Mouse (Mus musculus): Measurements from ENCODE around the gene Chst12. TPM values are rescaled to one million over a fixed set of nuclear protein-coding genes. Genes with fewer than 3 reads are reported as not detected.

The Chst12 gene
- polyA plus RNA-seq, 1 experiment from 2014 or later = 22.6 TPM

GRCm38 (mm10) chr5:140542811-140543575 is 37.6 kb downstream of the Chst12 start:
- WGBS = 71% methylated on average over 9 of the region's 9 CpGs
- H3K4me1 ChIP-seq (ENCODE audit: control insufficient read depth, insufficient read depth, low read length) = no peaks in the 10 kb centered on the region
- H3K27me3 ChIP-seq (ENCODE audit: control insufficient read depth, insufficient read depth, low read length) = no peaks in the 10 kb centered on the region
- no peaks in the 10 kb centered on the region for H3K36me3 ChIP-seq (ENCODE audit: control insufficient read depth, insufficient read depth, low read length)
- H3K9me3 ChIP-seq (replicated peaks; ENCODE audit: control insufficient read depth, low read length) = no peaks in the 10 kb centered on the region
- no peak overlapping the region for H3K4me3 ChIP-seq (replicated peaks; ENCODE audit: low read length)
- H3K4me2 ChIP-seq (ENCODE audit: low read depth, low read length) = no peak overlapping the region
- no peak for ATAC-seq (ENCODE audit: insufficient read depth, low FRiP score)
- no peak overlapping the region for H3K9ac ChIP-seq (ENCODE audit: low read length)
- no peak overlapping the region for H3K27ac ChIP-seq (ENCODE audit: low read length)

GRCm38 (mm10) chr5:140545651-140546050 is 40.3 kb downstream of the Chst12 start:
- Histone ChIP-seq H3K4me3 (replicated peaks; ENCODE audit: low read length) (no peak overlapping the region), H3K27ac (ENCODE audit: low read length) (no peak overlapping the region), H3K9ac (ENCODE audit: low read length) (no peak overlapping the region), H3K27me3 (ENCODE audit: control insufficient read depth, insufficient read depth, low read length) (no peaks in the 10 kb centered on the region), H3K4me2 (ENCODE audit: low read depth, low read length) (no peak overlapping the region), H3K9me3 (replicated peaks; ENCODE audit: control insufficient read depth, low read length) (no peaks in the 10 kb centered on the region), H3K4me1 (ENCODE audit: control insufficient read depth, insufficient read depth, low read length) (no peaks in the 10 kb centered on the region), H3K36me3 (ENCODE audit: control insufficient read depth, insufficient read depth, low read length) (no peaks in the 10 kb centered on the region)
- ATAC-seq (ENCODE audit: insufficient read depth, low FRiP score) = no peak
- WGBS = 47% methylated on average over 6 of the region's 6 CpGs

GRCm38 (mm10) chr5:140546332-140546731 is 41.0 kb downstream of the Chst12 start:
- WGBS = 82% methylated on average over 19 of the region's 19 CpGs
- no peaks in the 10 kb centered on the region for H3K27me3 ChIP-seq (ENCODE audit: control insufficient read depth, insufficient read depth, low read length)
- H3K4me1 ChIP-seq (ENCODE audit: control insufficient read depth, insufficient read depth, low read length) = no peaks in the 10 kb centered on the region
- H3K4me2 ChIP-seq (ENCODE audit: low read depth, low read length) = no peak overlapping the region
- H3K4me3 ChIP-seq (replicated peaks; ENCODE audit: low read length) = no peak overlapping the region
- no peak overlapping the region for H3K9ac ChIP-seq (ENCODE audit: low read length)
- H3K27ac ChIP-seq (ENCODE audit: low read length) = no peak overlapping the region
- no peak for ATAC-seq (ENCODE audit: insufficient read depth, low FRiP score)
- H3K9me3 ChIP-seq (replicated peaks; ENCODE audit: control insufficient read depth, low read length) = no peaks in the 10 kb centered on the region
- H3K36me3 ChIP-seq (ENCODE audit: control insufficient read depth, insufficient read depth, low read length) = no peaks in the 10 kb centered on the region

GRCm38 (mm10) chr5:140549306-140550047 is 44.1 kb downstream of the Chst12 start:
- Histone ChIP-seq H3K4me2 (ENCODE audit: low read depth, low read length) (no peak overlapping the region), H3K36me3 (ENCODE audit: control insufficient read depth, insufficient read depth, low read length) (no peaks in the 10 kb centered on the region), H3K27ac (ENCODE audit: low read length) (no peak overlapping the region), H3K9me3 (replicated peaks; ENCODE audit: control insufficient read depth, low read length) (no peaks in the 10 kb centered on the region), H3K9ac (ENCODE audit: low read length) (no peak overlapping the region), H3K27me3 (ENCODE audit: control insufficient read depth, insufficient read depth, low read length) (no peaks in the 10 kb centered on the region), H3K4me3 (replicated peaks; ENCODE audit: low read length) (no peak overlapping the region), H3K4me1 (ENCODE audit: control insufficient read depth, insufficient read depth, low read length) (no peaks in the 10 kb centered on the region)
- 42% methylated on average over 17 of the region's 17 CpGs for WGBS
- no peak for ATAC-seq (ENCODE audit: insufficient read depth, low FRiP score)

- Histone ChIP-seq H3K27ac (ENCODE audit: low read length) (no peak overlapping the region), H3K4me3 (replicated peaks; ENCODE audit: low read length) (no peak overlapping the region), H3K27me3 (ENCODE audit: control insufficient read depth, insufficient read depth, low read length) (no peaks in the 10 kb centered on the region), H3K36me3 (ENCODE audit: control insufficient read depth, insufficient read depth, low read length) (no peaks in the 10 kb centered on the region), H3K4me2 (ENCODE audit: low read depth, low read length) (no peak overlapping the region), H3K9me3 (replicated peaks; ENCODE audit: control insufficient read depth, low read length) (no peaks in the 10 kb centered on the region), H3K4me1 (ENCODE audit: control insufficient read depth, insufficient read depth, low read length) (no peaks in the 10 kb centered on the region), H3K9ac (ENCODE audit: low read length) (no peak overlapping the region)
- WGBS = 78% methylated on average over 7 of the region's 7 CpGs
- no peak; the same call in 1 of the 2 replicates for ATAC-seq (ENCODE audit: insufficient read depth, low FRiP score)
Observed at GRCm38 (mm10) chr5:140553719-140554118, 48.4 kb downstream of the Chst12 start.

GRCm38 (mm10) chr5:140556859-140557258 is 51.5 kb downstream of the Chst12 start:
- no peaks in the 10 kb centered on the region for H3K27me3 ChIP-seq (ENCODE audit: control insufficient read depth, insufficient read depth, low read length)
- H3K4me1 ChIP-seq (ENCODE audit: control insufficient read depth, insufficient read depth, low read length) = no peaks in the 10 kb centered on the region
- H3K36me3 ChIP-seq (ENCODE audit: control insufficient read depth, insufficient read depth, low read length) = no peaks in the 10 kb centered on the region
- no peaks in the 10 kb centered on the region for H3K9me3 ChIP-seq (replicated peaks; ENCODE audit: control insufficient read depth, low read length)
- WGBS = 63% methylated on average over 3 of the region's 3 CpGs
- H3K4me3 ChIP-seq (replicated peaks; ENCODE audit: low read length) = no peak overlapping the region
- H3K27ac ChIP-seq (ENCODE audit: low read length) = no peak overlapping the region
- no peak overlapping the region for H3K4me2 ChIP-seq (ENCODE audit: low read depth, low read length)
- ATAC-seq (ENCODE audit: insufficient read depth, low FRiP score) = peak; percentile 53; the same call in 1 of the 2 replicates
- H3K9ac ChIP-seq (ENCODE audit: low read length) = no peak overlapping the region

GRCm38 (mm10) chr5:140562601-140563000 is 57.3 kb downstream of the Chst12 start:
- 73% methylated on average over 9 of the region's 9 CpGs for WGBS
- Histone ChIP-seq H3K27ac (ENCODE audit: low read length) (no peak overlapping the region), H3K4me2 (ENCODE audit: low read depth, low read length) (no peak overlapping the region), H3K27me3 (ENCODE audit: control insufficient read depth, insufficient read depth, low read length) (no peaks in the 10 kb centered on the region), H3K4me3 (replicated peaks; ENCODE audit: low read length) (no peak overlapping the region), H3K9ac (ENCODE audit: low read length) (no peak overlapping the region), H3K4me1 (ENCODE audit: control insufficient read depth, insufficient read depth, low read length) (peaks cover 27% of the 10 kb centered on the region), H3K9me3 (replicated peaks; ENCODE audit: control insufficient read depth, low read length) (no peaks in the 10 kb centered on the region), H3K36me3 (ENCODE audit: control insufficient read depth, insufficient read depth, low read length) (no peaks in the 10 kb centered on the region)
- no peak for ATAC-seq (ENCODE audit: insufficient read depth, low FRiP score)

GRCm38 (mm10) chr5:140564896-140565295 is 59.5 kb downstream of the Chst12 start, which contains the start of gene Grifin:
Gene Grifin (minus strand): TSS chr5:140565071.
- Histone ChIP-seq H3K4me3 (replicated peaks; ENCODE audit: low read length) (no peak within 1 kb of the TSS), H3K27ac (ENCODE audit: low read length) (peak within 1 kb of the TSS; percentile 74), H3K4me2 (ENCODE audit: low read depth, low read length) (no peak within 1 kb of the TSS), H3K9ac (ENCODE audit: low read length) (peak within 1 kb of the TSS; percentile 38), H3K27me3 (ENCODE audit: control insufficient read depth, insufficient read depth, low read length) (no peaks in the 10 kb centered on the region), H3K9me3 (replicated peaks; ENCODE audit: control insufficient read depth, low read length) (no peaks in the 10 kb centered on the region), H3K4me1 (ENCODE audit: control insufficient read depth, insufficient read depth, low read length) (peaks cover 36% of the 10 kb centered on the region), H3K36me3 (ENCODE audit: control insufficient read depth, insufficient read depth, low read length) (no peaks in the 10 kb centered on the region)
- ATAC-seq (ENCODE audit: insufficient read depth, low FRiP score) = no peak; the same call in 1 of the 2 replicates
- WGBS = 72% methylated on average over 4 of the region's 4 CpGs

GRCm38 (mm10) chr5:140565451-140565850 is 60.1 kb downstream of the Chst12 start:
- peak; percentile 87 for ATAC-seq (ENCODE audit: insufficient read depth, low FRiP score)
- peak overlapping the region; percentile 38; the same call in 1 of the 2 replicates for H3K9ac ChIP-seq (ENCODE audit: low read length)
- H3K4me3 ChIP-seq (replicated peaks; ENCODE audit: low read length) = no peak overlapping the region
- H3K9me3 ChIP-seq (replicated peaks; ENCODE audit: control insufficient read depth, low read length) = no peaks in the 10 kb centered on the region
- H3K27ac ChIP-seq (ENCODE audit: low read length) = peak overlapping the region; percentile 74; the same call in 1 of the 2 replicates
- H3K4me2 ChIP-seq (ENCODE audit: low read depth, low read length) = no peak overlapping the region
- 19% methylated on average over 5 of the region's 5 CpGs for whole genome bisulfite sequencing
- peaks cover 36% of the 10 kb centered on the region for H3K4me1 ChIP-seq (ENCODE audit: control insufficient read depth, insufficient read depth, low read length)
- no peaks in the 10 kb centered on the region for H3K36me3 ChIP-seq (ENCODE audit: control insufficient read depth, insufficient read depth, low read length)
- H3K27me3 ChIP-seq (ENCODE audit: control insufficient read depth, insufficient read depth, low read length) = no peaks in the 10 kb centered on the region

All from stomach, embryonic 16.5 days (tissue).